Mouse (Mus musculus): ENCODE measurements around the gene Bag1.

Bag1 gene
- long read RNA-seq, experiment 1, transcript Bag1-202 (7 exons, 1,336 nt), result major isoform, 297 of 347 reads
- long read RNA-seq, experiment 1, partial matches to known transcripts, result 38 of 347 reads
- long read RNA-seq, experiment 1, other reads (novel, unspliced or antisense), result 12 of 347 reads
- long read RNA-seq, experiment 2, transcript Bag1-202 (7 exons, 1,336 nt), result major isoform, 298 of 402 reads
- long read RNA-seq, experiment 2, partial matches to known transcripts, result 83 of 402 reads
- long read RNA-seq, experiment 2, other reads (novel, unspliced or antisense), result 21 of 402 reads

GRCm38 (mm10) chr4:40948160-40948708 is at the start of gene Bag1, which contains the start of gene Chmp5:
TSS of gene Bag1 (minus strand) at chr4:40948294.
TSS of gene Chmp5 (plus strand) at chr4:40948407.
- intact Hi-C loops (cut with DNase I), result no loop called here

GRCm38 (mm10) chr4:40996302-40996701 is 48.2 kb upstream of the Bag1 start:
- intact Hi-C loops (cut with DNase I), result loop anchor here (10.0 kb wide), 1 partner anchor 252 kb away; no protein-coding TSS in a partner anchor

GRCm38 (mm10) chr4:40989633-40990032 is 41.5 kb upstream of the Bag1 start:
- intact Hi-C loops (cut with DNase I), result loop anchor here (5.0 to 10.0 kb wide), 2 partner anchors 32 to 245 kb away; no protein-coding TSS in a partner anchor

GRCm38 (mm10) chr4:40983686-40984085 is 35.6 kb upstream of the Bag1 start:
- intact Hi-C loops (cut with DNase I), result no loop called here

GRCm38 (mm10) chr4:40982486-40982885 is 34.4 kb upstream of the Bag1 start:
- intact Hi-C loops (cut with DNase I), result no loop called here

GRCm38 (mm10) chr4:40979430-40979829 is 31.3 kb upstream of the Bag1 start:
- intact Hi-C loops (cut with DNase I), result no loop called here

GRCm38 (mm10) chr4:40976651-40977050 is 28.6 kb upstream of the Bag1 start:
- intact Hi-C loops (cut with DNase I), result no loop called here

GRCm38 (mm10) chr4:40975678-40976077 is 27.6 kb upstream of the Bag1 start:
- intact Hi-C loops (cut with DNase I), result no loop called here

GRCm38 (mm10) chr4:40974011-40974410 is 25.9 kb upstream of the Bag1 start:
- intact Hi-C loops (cut with DNase I), result no loop called here

- intact Hi-C loops (cut with DNase I), result no loop called here
These were observed 23.6 kb upstream of the Bag1 start for GRCm38 (mm10) chr4:40971744-40972143.

GRCm38 (mm10) chr4:40970842-40971701 is 23.0 kb upstream of the Bag1 start, which contains the start of gene Nfx1:
TSS of gene Nfx1 (plus strand) at chr4:40970906.
- intact Hi-C loops (cut with DNase I), result no loop called here

- intact Hi-C loops (cut with DNase I), result no loop called here
These were observed 22.4 kb upstream of the Bag1 start for GRCm38 (mm10) chr4:40970592-40970841.

- intact Hi-C loops (cut with DNase I), result no loop called here
These were observed 21.9 kb upstream of the Bag1 start for GRCm38 (mm10) chr4:40969781-40970591.

- intact Hi-C loops (cut with DNase I), result no loop called here
These were observed 21.1 kb upstream of the Bag1 start for GRCm38 (mm10) chr4:40969161-40969560.

GRCm38 (mm10) chr4:40963536-40963935 is 15.4 kb upstream of the Bag1 start:
- intact Hi-C loops (cut with DNase I), result no loop called here

- intact Hi-C loops (cut with DNase I), result loop anchor here (5.0 kb wide), 1 partner anchor 36 kb away; no protein-coding TSS in a partner anchor
These were observed 7.8 kb upstream of the Bag1 start for GRCm38 (mm10) chr4:40955942-40956341.

GRCm38 (mm10) chr4:40953521-40953920 is 5.4 kb upstream of the Bag1 start:
- intact Hi-C loops (cut with DNase I), result no loop called here

GRCm38 (mm10) chr4:40947565-40948159 is 432 bp downstream of the Bag1 start:
- intact Hi-C loops (cut with DNase I), result no loop called here

GRCm38 (mm10) chr4:40946516-40947121 is 1.5 kb downstream of the Bag1 start:
- intact Hi-C loops (cut with DNase I), result no loop called here

GRCm38 (mm10) chr4:40943651-40944050 is 4.4 kb downstream of the Bag1 start:
- intact Hi-C loops (cut with DNase I), result no loop called here
